Mouse (Mus musculus) lung, postnatal 0 days (tissue): ENCODE measurements around the gene Nlrc4. TPM values are rescaled to one million over a fixed set of nuclear protein-coding genes. Genes with fewer than 3 reads are reported as not detected.

Source experiments
- ATAC-seq: fragments of 200-750 bp; cut with Nextera tagmentation; 2 replicates; pipeline ENCODE4 v1.8.0; 2017; ENCODE audit warnings: moderate library complexity
- DNase-seq: peaks from one replicate; pipeline ENCODE4 v3.0.0-alpha.2; 2016; ENCODE audit warnings: low spot score
- H3K27ac ChIP-seq: fragments of 300-500 bp; sonication (generic); 2 replicates; pipeline ENCODE4 v1.5.1; 2014; ENCODE audit warnings: antibody characterized with exemption, mild to moderate bottlenecking, low read length, mixed read lengths
- H3K27me3 ChIP-seq: fragments of 300-500 bp; sonication (generic); replicated peaks from 2 replicates; pipeline ENCODE4 v1.6.1; 2014; ENCODE audit warnings: low read length, mixed read lengths; ENCODE audit not compliant: insufficient read depth
- H3K36me3 ChIP-seq: fragments of 300-500 bp; sonication (generic); 2 replicates; pipeline ENCODE4 v1.6.1; 2014; ENCODE audit warnings: low read length, mixed read lengths; ENCODE audit not compliant: insufficient read depth
- H3K4me1 ChIP-seq: fragments of 300-500 bp; sonication (generic); 2 replicates; pipeline ENCODE4 v1.6.1; 2014; ENCODE audit warnings: antibody characterized with exemption, low read depth, low read length, mixed read lengths; ENCODE audit not compliant: insufficient read depth
- H3K4me2 ChIP-seq: fragments of 300-500 bp; sonication (generic); replicated peaks from 2 replicates; pipeline ENCODE4 v1.6.1; 2014; ENCODE audit warnings: low read depth, mild to moderate bottlenecking, low read length, moderate library complexity, mixed read lengths
- H3K4me3 ChIP-seq: fragments of 300-500 bp; sonication (generic); 2 replicates; pipeline ENCODE4 v1.5.1; 2014; ENCODE audit warnings: low read depth, low read length
- H3K9ac ChIP-seq: fragments of 300-500 bp; sonication (generic); replicated peaks from 2 replicates; pipeline ENCODE4 v1.6.1; 2014; ENCODE audit warnings: low read depth, mild to moderate bottlenecking
- H3K9me3 ChIP-seq: fragments of 300-500 bp; sonication (generic); 2 replicates; pipeline ENCODE4 v1.6.1; 2016; ENCODE audit warnings: low read length, mixed read lengths
- CTCF ChIP-seq: IDR thresholded peaks from 2 replicates; pipeline ENCODE4 v1.5.1; 2016; ENCODE audit warnings: antibody characterized with exemption, mild to moderate bottlenecking
- EP300 ChIP-seq: IDR thresholded peaks from 2 replicates; pipeline ENCODE4 v1.6.1; 2016; ENCODE audit warnings: antibody characterized with exemption, mild to moderate bottlenecking, control low read depth
- WGBS: fragments of 180-500 bp; shearing (Covaris S2); extraction: QIAGEN DNeasy Blood & Tissue Kit; methylation state at CpG from one replicate; pipeline ENCODE4 v1.1.7; 2014; 5-methylcytosine and 5-hydroxymethylcytosine counted together
- polyA plus RNA-seq: library from polyadenylated mRNA; unstranded; fragments of >200 nt; fragmentation: Nextera tagmentation; extraction: Ambion mirVana; gene quantifications from 2 replicates; pipeline ENCODE4 v1.2.1, GENCODE M21; 2015

Gene Nlrc4
- polyA plus RNA-seq, 1 experiment from 2014 or later = 0.53 TPM

GRCm38 (mm10) chr17:74437762-74438161 is 21.2 kb downstream of the Nlrc4 start:
- WGBS = 70% methylated on average over 9 of the region's 9 CpGs
- no peak overlapping the region for H3K27ac ChIP-seq
- TF ChIP-seq CTCF (no peak), EP300 (no peak)

GRCm38 (mm10) chr17:74432631-74433030 is 26.3 kb downstream of the Nlrc4 start:
- 78% methylated on average over 5 of the region's 5 CpGs for WGBS
- TF ChIP-seq EP300 (no peak), CTCF (no peak)
- Histone ChIP-seq H3K4me1 (no peaks in the 10 kb centered on the region), H3K4me3 (no peak overlapping the region), H3K9me3 (no peaks in the 10 kb centered on the region), H3K4me2 (no peak overlapping the region), H3K27me3 (no peaks in the 10 kb centered on the region), H3K27ac (no peak overlapping the region), H3K9ac (no peak overlapping the region), H3K36me3 (no peaks in the 10 kb centered on the region)
- ATAC-seq = no peak
- no peak for DNase-seq

More at GRCm38 (mm10) chr17:74437762-74438161, 21.2 kb downstream of the Nlrc4 start:
- no peaks in the 10 kb centered on the region for H3K9me3 ChIP-seq
- no peak overlapping the region for H3K4me2 ChIP-seq
- no peak overlapping the region for H3K9ac ChIP-seq
- H3K4me3 ChIP-seq = no peak overlapping the region
- no peaks in the 10 kb centered on the region for H3K36me3 ChIP-seq
- no peaks in the 10 kb centered on the region for H3K27me3 ChIP-seq
- ATAC-seq (no peak), DNase-seq (no peak)
- H3K4me1 ChIP-seq = no peaks in the 10 kb centered on the region

GRCm38 (mm10) chr17:74431481-74431880 is 27.5 kb downstream of the Nlrc4 start:
- WGBS = 74% methylated on average over 13 of the region's 13 CpGs
- no peaks in the 10 kb centered on the region for H3K27me3 ChIP-seq
- H3K4me3 ChIP-seq = no peak overlapping the region
- H3K4me1 ChIP-seq = no peaks in the 10 kb centered on the region
- peak; percentile 13 for DNase-seq
- H3K9me3 ChIP-seq = no peaks in the 10 kb centered on the region
- no peak overlapping the region for H3K9ac ChIP-seq
- TF ChIP-seq EP300 (no peak), CTCF (peak; percentile 37)
- no peaks in the 10 kb centered on the region for H3K36me3 ChIP-seq
- H3K4me2 ChIP-seq = no peak overlapping the region
- ATAC-seq = peak; percentile 44; the same call in 1 of the 2 replicates
- no peak overlapping the region for H3K27ac ChIP-seq

- DNase-seq (no peak), ATAC-seq (no peak)
- H3K27ac ChIP-seq = no peak overlapping the region
- no peak overlapping the region for H3K9ac ChIP-seq
- no peaks in the 10 kb centered on the region for H3K36me3 ChIP-seq
- 68% methylated on average over 8 of the region's 8 CpGs for WGBS
- no peaks in the 10 kb centered on the region for H3K4me1 ChIP-seq
- no peak for TF ChIP-seq EP300
- no peak for TF ChIP-seq CTCF
- H3K27me3 ChIP-seq = no peaks in the 10 kb centered on the region
- no peaks in the 10 kb centered on the region for H3K9me3 ChIP-seq
- H3K4me3 ChIP-seq = no peak overlapping the region
- H3K4me2 ChIP-seq = no peak overlapping the region
These were observed 28.9 kb downstream of the Nlrc4 start for GRCm38 (mm10) chr17:74430074-74430473.

- DNase-seq (no peak), ATAC-seq (peak; percentile 32; the same call in 1 of the 2 replicates)
- Histone ChIP-seq H3K4me1 (no peaks in the 10 kb centered on the region), H3K4me3 (no peak overlapping the region), H3K4me2 (no peak overlapping the region), H3K9ac (no peak overlapping the region), H3K36me3 (peaks cover 14% of the 10 kb centered on the region; the same call in 1 of the 2 replicates), H3K27me3 (no peaks in the 10 kb centered on the region), H3K9me3 (no peaks in the 10 kb centered on the region), H3K27ac (no peak overlapping the region)
- no peak for TF ChIP-seq CTCF
- no peak for TF ChIP-seq EP300
- 91% methylated on average over 12 of the region's 12 CpGs for WGBS
These were observed 34.4 kb downstream of the Nlrc4 start for GRCm38 (mm10) chr17:74424401-74425005.

- WGBS = 74% methylated on average over 2 of the region's 2 CpGs
- ATAC-seq = no peak
These were observed 38.3 kb downstream of the Nlrc4 start for GRCm38 (mm10) chr17:74420656-74421055.

More at GRCm38 (mm10) chr17:74420656-74421055, 38.3 kb downstream of the Nlrc4 start:
- Histone ChIP-seq H3K4me1 (no peaks in the 10 kb centered on the region), H3K4me3 (no peak overlapping the region), H3K27me3 (no peaks in the 10 kb centered on the region), H3K4me2 (no peak overlapping the region), H3K9me3 (no peaks in the 10 kb centered on the region), H3K27ac (no peak overlapping the region), H3K9ac (no peak overlapping the region), H3K36me3 (peaks cover 16% of the 10 kb centered on the region; the same call in 1 of the 2 replicates)
- no peak for DNase-seq
- TF ChIP-seq EP300 (no peak), CTCF (no peak)
